Comparison of ENCODE assay signal across 16 mouse cellular contexts in the genomic region with DNA sequence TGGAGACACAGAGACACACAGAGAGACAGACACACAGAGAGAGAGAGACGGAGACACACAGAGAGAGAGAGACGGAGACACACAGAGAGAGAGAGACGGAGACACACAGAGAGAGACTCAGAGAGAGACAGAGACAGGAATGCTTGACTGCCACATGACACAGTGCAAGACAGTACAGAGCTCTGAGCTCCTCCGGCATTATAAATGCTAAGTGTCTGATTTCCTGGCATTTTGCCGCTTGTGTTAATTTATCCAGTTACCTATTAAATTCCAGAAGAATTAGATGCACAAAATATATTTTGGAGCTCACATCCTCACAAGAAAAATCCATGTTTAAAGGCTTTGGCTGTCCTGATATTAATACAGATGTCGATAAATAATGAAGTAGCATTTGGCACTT.
"Had no signal": no experiment of that assay in that cellular context is flagged by ENCODE, and none has a peak within 500 bp of the region (broad histone marks: within the 10 kb centered on the region; RNA-seq: fewer than 3 reads in every experiment).

No protein-coding gene starts in this region.

- H3K9me3 ChIP-seq: kidney, embryonic 15.5 days; limb, embryonic 12.5 days; limb, embryonic 15.5 days; neural tube, embryonic 12.5 days had no signal

- H3K36me3 ChIP-seq: kidney, embryonic 15.5 days; limb, embryonic 12.5 days; limb, embryonic 15.5 days; neural tube, embryonic 12.5 days had no signal

- H3K4me2 ChIP-seq: kidney, embryonic 15.5 days; limb, embryonic 12.5 days; limb, embryonic 15.5 days; liver, embryonic 11.5 days; lung, embryonic 14.5 days; neural tube, embryonic 12.5 days had no signal

- H3K27ac ChIP-seq: kidney, embryonic 15.5 days; limb, embryonic 12.5 days; limb, embryonic 15.5 days; liver, embryonic 14.5 days; macrophage; neural tube, embryonic 12.5 days had no signal

- H3K4me1 ChIP-seq: kidney, embryonic 15.5 days; neural tube, embryonic 12.5 days had no signal

- H3K4me3 ChIP-seq: kidney, embryonic 15.5 days; limb, embryonic 12.5 days; limb, embryonic 15.5 days; neural tube, embryonic 12.5 days had no signal

- ATAC-seq: liver, postnatal 0 days; lung, postnatal 0 days had no signal

- H3K9ac ChIP-seq: kidney, embryonic 15.5 days; limb, embryonic 12.5 days; limb, embryonic 15.5 days; liver, embryonic 14.5 days; liver, postnatal 0 days; lung, embryonic 14.5 days; neural tube, embryonic 12.5 days had no signal

- H3K27me3 ChIP-seq: kidney, embryonic 15.5 days; limb, embryonic 12.5 days; limb, embryonic 15.5 days; neural tube, embryonic 12.5 days had no signal

- DNase-seq: kidney, adult 18-20 months; kidney, postnatal 10 days; kidney, postnatal 36 days; left cerebral cortex, postnatal 4 days; liver, postnatal 0 days; thymus, adult 18-20 months; thymus, postnatal 36 days had no signal
